ENCODE assay signal across 8 mouse cellular contexts in the genomic region with DNA sequence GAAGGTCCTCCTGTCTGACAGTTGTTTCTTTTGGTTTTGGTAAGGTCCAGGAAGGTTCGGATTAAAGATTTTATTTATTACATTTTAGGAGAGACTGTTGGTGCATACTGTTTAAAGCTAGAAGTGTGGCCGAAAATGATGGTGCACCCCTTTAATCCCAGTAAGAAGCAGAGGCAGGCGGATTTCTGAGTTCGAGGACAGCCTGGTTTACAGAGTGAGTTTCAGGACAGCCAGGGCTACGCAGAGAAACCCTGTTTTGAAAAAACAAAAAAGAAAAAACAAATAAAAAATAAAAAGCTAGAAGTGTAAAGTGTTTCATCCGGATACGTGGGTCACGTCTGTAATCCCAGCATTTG. TPM values are rescaled to one million over a fixed set of nuclear protein-coding genes. Genes with fewer than 3 reads are reported as not detected.
A peak's percentile ranks its signal among the peaks of the same experiment; 100 is the strongest.
DNase-seq lines count a peak whose midpoint lies in the region; ATAC-seq lines count a peak whose summit lies in the region.

No protein-coding gene starts in this region.

- H3K4me3 ChIP-seq in kidney, embryonic 16.5 days (ENCODE audit: low read length) = peak overlapping the region; percentile 71
- peak overlapping the region; percentile 68 for H3K4me3 ChIP-seq in embryonic facial prominence, embryonic 10.5 days
- peak overlapping the region; percentile 61 for H3K4me3 ChIP-seq in intestine, embryonic 14.5 days (ENCODE audit: low read depth, low read length)
- peak overlapping the region; percentile 47 for H3K4me3 ChIP-seq in midbrain, embryonic 16.5 days (ENCODE audit: low read depth, low read length)

- 32% methylated on average over 8 of the region's 8 CpGs for WGBS in kidney, embryonic 16.5 days
- WGBS in embryonic facial prominence, embryonic 10.5 days = 38% methylated on average over 8 of the region's 8 CpGs
- WGBS in intestine, embryonic 14.5 days = 32% methylated on average over 8 of the region's 8 CpGs
- 39% methylated on average over 8 of the region's 8 CpGs for WGBS in midbrain, embryonic 16.5 days

- peak overlapping the region; percentile 73 for H3K9ac ChIP-seq in kidney, embryonic 16.5 days (replicated peaks; ENCODE audit: low read length)
- H3K9ac ChIP-seq in intestine, embryonic 14.5 days (ENCODE audit: low read length) = peak overlapping the region; percentile 55
- H3K9ac ChIP-seq in midbrain, embryonic 16.5 days (ENCODE audit: low read depth, low read length) = peak overlapping the region; percentile 50; the same call in 1 of the 2 replicates

- no peaks in the 10 kb centered on the region for H3K36me3 ChIP-seq in kidney, embryonic 16.5 days (ENCODE audit: insufficient read depth, low read length)
- peaks cover 12% of the 10 kb centered on the region for H3K36me3 ChIP-seq in embryonic facial prominence, embryonic 10.5 days (replicated peaks)
- no peaks in the 10 kb centered on the region for H3K36me3 ChIP-seq in intestine, embryonic 14.5 days (ENCODE audit: control insufficient read depth, insufficient read depth, low read length)
- no peaks in the 10 kb centered on the region for H3K36me3 ChIP-seq in midbrain, embryonic 16.5 days (ENCODE audit: control insufficient read depth, insufficient read depth, low read length)

- DNase-seq in kidney, postnatal 25 days = no peak
- no peak for DNase-seq in embryonic facial prominence, embryonic 10.5 days (ENCODE audit: low spot score)
- DNase-seq in intestine, embryonic 14.5 days (ENCODE audit: low spot score) = no peak
- no peak for DNase-seq in layer of hippocampus, adult 11-12 months (ENCODE audit: low spot score)
- DNase-seq in thymus, postnatal 10 days (ENCODE audit: low spot score in 2 of 2) = no peak
- no peak for DNase-seq in frontal cortex, postnatal 14 days (ENCODE audit: low spot score in 2 of 2)

- no peaks in the 10 kb centered on the region for H3K9me3 ChIP-seq in kidney, embryonic 16.5 days (ENCODE audit: low read length)
- no peaks in the 10 kb centered on the region for H3K9me3 ChIP-seq in embryonic facial prominence, embryonic 10.5 days
- H3K9me3 ChIP-seq in intestine, embryonic 14.5 days (ENCODE audit: control insufficient read depth, low read length) = no peaks in the 10 kb centered on the region
- H3K9me3 ChIP-seq in midbrain, embryonic 16.5 days (replicated peaks; ENCODE audit: control insufficient read depth, low read length, poor library complexity, severe bottlenecking) = no peaks in the 10 kb centered on the region

- H3K27me3 ChIP-seq in kidney, embryonic 16.5 days (ENCODE audit: insufficient read depth, low read length) = no peaks in the 10 kb centered on the region
- H3K27me3 ChIP-seq in embryonic facial prominence, embryonic 10.5 days (replicated peaks; ENCODE audit: low read depth, poor library complexity, severe bottlenecking) = no peaks in the 10 kb centered on the region
- H3K27me3 ChIP-seq in intestine, embryonic 14.5 days (replicated peaks; ENCODE audit: control insufficient read depth, insufficient read depth, low read length) = no peaks in the 10 kb centered on the region
- no peaks in the 10 kb centered on the region for H3K27me3 ChIP-seq in midbrain, embryonic 16.5 days (ENCODE audit: control insufficient read depth, insufficient read depth, low read depth, low read length)

- H3K4me1 ChIP-seq in kidney, embryonic 16.5 days (ENCODE audit: insufficient read depth, low read length) = peaks cover 4% of the 10 kb centered on the region
- 0 out of 2 replicates have a peak, but pooled peaks cover 7% of the 10 kb centered on the region for H3K4me1 ChIP-seq in embryonic facial prominence, embryonic 10.5 days
- peaks cover 3% of the 10 kb centered on the region for H3K4me1 ChIP-seq in intestine, embryonic 14.5 days (replicated peaks; ENCODE audit: control insufficient read depth, insufficient read depth, low read length)
- H3K4me1 ChIP-seq in midbrain, embryonic 16.5 days (ENCODE audit: control insufficient read depth, insufficient read depth, low read length) = peaks cover 2% of the 10 kb centered on the region; the same call in 1 of the 2 replicates

- H3K27ac ChIP-seq in kidney, embryonic 16.5 days (ENCODE audit: low read length) = peak overlapping the region; percentile 67; the same call in 1 of the 2 replicates
- H3K27ac ChIP-seq in embryonic facial prominence, embryonic 10.5 days (replicated peaks) = peak overlapping the region; percentile 63
- H3K27ac ChIP-seq in intestine, embryonic 14.5 days (ENCODE audit: low read depth) = peak overlapping the region; percentile 54; the same call in 1 of the 2 replicates
- H3K27ac ChIP-seq in midbrain, embryonic 16.5 days (ENCODE audit: low read length) = peak overlapping the region; percentile 31

- no peak; the same call in 1 of the 2 replicates for ATAC-seq in kidney, embryonic 16.5 days (ENCODE audit: low FRiP score, low TSS enrichment)
- no peak; the same call in 1 of the 2 replicates for ATAC-seq in intestine, embryonic 14.5 days (replicated peaks; ENCODE audit: low FRiP score, low TSS enrichment, low read depth)
- no peak for ATAC-seq in midbrain, embryonic 16.5 days

- H3K4me2 ChIP-seq in kidney, embryonic 16.5 days (replicated peaks; ENCODE audit: low read depth, low read length) = peak overlapping the region; percentile 68
- peak overlapping the region; percentile 55 for H3K4me2 ChIP-seq in intestine, embryonic 14.5 days (ENCODE audit: low read length)
- peak overlapping the region; percentile 50 for H3K4me2 ChIP-seq in midbrain, embryonic 16.5 days (ENCODE audit: low read length)

RNA-seq across cellular contexts. Expression of gene Mfap1b, which starts 0.3 kb away (rescaled TPM):
- polyA plus RNA-seq in kidney, embryonic 16.5 days (2015; fragmentation: Nextera tagmentation; extraction: Ambion mirVana) = 56.7 and 57.2 TPM in 2 replicates
- 53.2 and 55.4 TPM in 2 replicates for polyA plus RNA-seq in embryonic facial prominence, embryonic 10.5 days (2016; fragmentation: Nextera tagmentation; extraction: Ambion mirVana)
- polyA plus RNA-seq in intestine, embryonic 14.5 days (2014; fragmentation: Nextera tagmentation; extraction: Ambion mirVana) = 40.9 and 49.4 TPM in 2 replicates
- polyA plus RNA-seq in midbrain, embryonic 16.5 days (2015; fragmentation: Nextera tagmentation; extraction: Ambion mirVana) = 75.4 and 80.1 TPM in 2 replicates

RNA-seq across cellular contexts. Expression of gene Serinc4, which starts 17.6 kb away (rescaled TPM):
- polyA plus RNA-seq in kidney, embryonic 16.5 days (2015; fragmentation: Nextera tagmentation; extraction: Ambion mirVana) = 0.09 and 0.18 TPM in 2 replicates
- polyA plus RNA-seq in embryonic facial prominence, embryonic 10.5 days (2016; fragmentation: Nextera tagmentation; extraction: Ambion mirVana) = 0.30 and 0.57 TPM in 2 replicates
- 0.26 and 0.70 TPM in 2 replicates for polyA plus RNA-seq in intestine, embryonic 14.5 days (2014; fragmentation: Nextera tagmentation; extraction: Ambion mirVana)
- 1.6 and 1.7 TPM in 2 replicates for polyA plus RNA-seq in midbrain, embryonic 16.5 days (2015; fragmentation: Nextera tagmentation; extraction: Ambion mirVana)

RNA-seq across cellular contexts. Expression of gene Hypk, which starts 21.1 kb away (rescaled TPM):
- 104 and 106 TPM in 2 replicates for polyA plus RNA-seq in kidney, embryonic 16.5 days (2015; fragmentation: Nextera tagmentation; extraction: Ambion mirVana)
- 143 and 146 TPM in 2 replicates for polyA plus RNA-seq in embryonic facial prominence, embryonic 10.5 days (2016; fragmentation: Nextera tagmentation; extraction: Ambion mirVana)
- polyA plus RNA-seq in intestine, embryonic 14.5 days (2014; fragmentation: Nextera tagmentation; extraction: Ambion mirVana) = 84.8 and 93.4 TPM in 2 replicates
- 103 and 110 TPM in 2 replicates for polyA plus RNA-seq in midbrain, embryonic 16.5 days (2015; fragmentation: Nextera tagmentation; extraction: Ambion mirVana)

RNA-seq across cellular contexts. Expression of gene Serf2, which starts 25.2 kb away (rescaled TPM):
- 448 and 451 TPM in 2 replicates for polyA plus RNA-seq in kidney, embryonic 16.5 days (2015; fragmentation: Nextera tagmentation; extraction: Ambion mirVana)
- 482 and 494 TPM in 2 replicates for polyA plus RNA-seq in embryonic facial prominence, embryonic 10.5 days (2016; fragmentation: Nextera tagmentation; extraction: Ambion mirVana)
- 513 and 576 TPM in 2 replicates for polyA plus RNA-seq in intestine, embryonic 14.5 days (2014; fragmentation: Nextera tagmentation; extraction: Ambion mirVana)
- 247 and 265 TPM in 2 replicates for polyA plus RNA-seq in midbrain, embryonic 16.5 days (2015; fragmentation: Nextera tagmentation; extraction: Ambion mirVana)

RNA-seq across cellular contexts. Expression of gene Ell3, which starts 30.1 kb away (rescaled TPM):
- 12.3 and 14.5 TPM in 2 replicates for polyA plus RNA-seq in kidney, embryonic 16.5 days (2015; fragmentation: Nextera tagmentation; extraction: Ambion mirVana)
- 8.0 and 12.0 TPM in 2 replicates for polyA plus RNA-seq in embryonic facial prominence, embryonic 10.5 days (2016; fragmentation: Nextera tagmentation; extraction: Ambion mirVana)
- polyA plus RNA-seq in intestine, embryonic 14.5 days (2014; fragmentation: Nextera tagmentation; extraction: Ambion mirVana) = 12.4 and 14.8 TPM in 2 replicates
- 2.9 and 3.5 TPM in 2 replicates for polyA plus RNA-seq in midbrain, embryonic 16.5 days (2015; fragmentation: Nextera tagmentation; extraction: Ambion mirVana)
